Mouse (Mus musculus) Patski (cell line): ENCODE results near the gene Smad6. TPM values are rescaled to one million over a fixed set of nuclear protein-coding genes. Genes with fewer than 3 reads are reported as not detected.
A peak's percentile ranks its signal among the peaks of the same experiment; 100 is the strongest.

Experiments
- ATAC-seq: fragments of 100-300 bp; one replicate; pipeline ENCODE4 v1.8.0; 2021
- CTCF ChIA-PET: fragments of 350-600 bp; sonication (Branson Sonifier 250); formaldehyde crosslinking; loops from one replicate; lab custom pipeline; 2022; ENCODE audit warnings: inconsistent platforms; lab: Charles Lee
- POLR2A ChIA-PET: fragments of 350-600 bp; sonication (Branson Sonifier 250); formaldehyde crosslinking; loops from one replicate; lab custom pipeline; 2022; ENCODE audit warnings: antibody characterized with exemption, inconsistent platforms; lab: Charles Lee
- DNase-seq: peaks from one replicate; pipeline ENCODE4 v3.0.0-alpha.2; 2011; ENCODE audit warnings: low read depth, low spot score
- H3K27me3 ChIP-seq: fragments of 371-371 bp; one replicate; pipeline ENCODE4 v1.5.1; 2021
- CTCF ChIP-seq: fragments of 100-300 bp; IDR thresholded peaks from one replicate; pipeline ENCODE4 v1.5.1; 2021
- in situ Hi-C: fragments of 300-500 bp; cut with MboI; formaldehyde crosslinking; loops from 3 replicates; pipeline ENCODE4 v1.11.1; 2018; ENCODE audit warnings: low pct_unique_long_range_greater_than_20kb, mixed read lengths
- polyA plus RNA-seq: library from polyadenylated mRNA; unstranded; gene quantifications from one replicate; pipeline ENCODE4 v1.2.3, GENCODE M21; 2021

Smad6 gene
- polyA plus RNA-seq, 1 experiment from 2014 or later, result 28.2 TPM

- DNase-seq (peak; percentile 61), ATAC-seq (peak; percentile 15)
- ChIA-PET POLR2A (interaction anchor here (1.3 kb wide), 1 partner anchor 10 kb away, joined by 3 read pairs; no protein-coding TSS in a partner anchor), CTCF (interaction anchor here (1.2 to 2.6 kb wide), 2 partner anchors 10 to 13 kb away, joined by 4 to 17 read pairs; no protein-coding TSS in a partner anchor)
- no peak for TF ChIP-seq CTCF
- in situ Hi-C loops, result no loop called here
- no peaks in the 10 kb centered on the region for H3K27me3 ChIP-seq
Observed at GRCm38 (mm10) chr9:63968592-63968991, 53.3 kb downstream of the Smad6 start.

GRCm38 (mm10) chr9:63967408-63968172, 54.3 kb downstream of the Smad6 start:
- DNase-seq (no peak), ATAC-seq (no peak)
- in situ Hi-C loops, result no loop called here
- ChIA-PET CTCF (interaction anchor here (1.2 to 2.6 kb wide), 2 partner anchors 9 to 12 kb away, joined by 4 to 17 read pairs; no protein-coding TSS in a partner anchor), POLR2A (interaction anchor here (0.7 to 1.3 kb wide), 2 partner anchors 52 to 116 kb away, joined by 3 to 4 read pairs; no protein-coding TSS in a partner anchor)
- no peaks in the 10 kb centered on the region for H3K27me3 ChIP-seq
- no peak for TF ChIP-seq CTCF

GRCm38 (mm10) chr9:63965579-63965981, 56.3 kb downstream of the Smad6 start:
- CTCF ChIA-PET, result interaction anchor here (1.7 kb wide), 1 partner anchor 10 kb away, joined by 3 read pairs; no protein-coding TSS in a partner anchor
- ATAC-seq (peak; percentile 66), DNase-seq (peak; percentile 85)
- TF ChIP-seq CTCF, result no peak
- H3K27me3 ChIP-seq, result no peaks in the 10 kb centered on the region
- POLR2A ChIA-PET, result interaction anchor here (2.4 kb wide), 1 partner anchor 12 kb away, joined by 9 read pairs; no protein-coding TSS in a partner anchor
- in situ Hi-C loops, result no loop called here

- no peaks in the 10 kb centered on the region for H3K27me3 ChIP-seq
- ChIA-PET POLR2A (no interaction called here), CTCF (interaction anchor here (0.9 to 1.6 kb wide), 4 partner anchors 15 to 62 kb away, joined by 3 to 5 read pairs (median 4); no protein-coding TSS in a partner anchor)
- ATAC-seq, result no peak
- no peak for DNase-seq
- in situ Hi-C loops, result no loop called here
- no peak for TF ChIP-seq CTCF
Observed at GRCm38 (mm10) chr9:63961881-63962280, 60.0 kb downstream of the Smad6 start.

GRCm38 (mm10) chr9:63960829-63961185, 61.1 kb downstream of the Smad6 start:
- CTCF ChIA-PET, result interaction anchor here (1.5 to 4.7 kb wide), 2 partner anchors 8 to 124 kb away, joined by 3 to 17 read pairs; no protein-coding TSS in a partner anchor
- H3K27me3 ChIP-seq, result no peaks in the 10 kb centered on the region
- POLR2A ChIA-PET, result interaction anchor here (0.5 to 5.1 kb wide), 2 partner anchors 32 to 60 kb away, joined by 4 to 32 read pairs; partner anchors contain the start of gene Smad6
- ATAC-seq, result no peak
- TF ChIP-seq CTCF, result no peak
- in situ Hi-C loops, result no loop called here
- DNase-seq, result no peak

- ATAC-seq (peak; percentile 49), DNase-seq (no peak)
- in situ Hi-C loops, result loop anchor here (5.0 kb wide), 3 partner anchors 37 to 127 kb away; no protein-coding TSS in a partner anchor
- CTCF ChIA-PET, result interaction anchor here (0.7 to 4.7 kb wide), 12 partner anchors 8 to 140 kb away, joined by 3 to 22 read pairs (median 7); partner anchors contain the start of gene Smad6
- no peak for TF ChIP-seq CTCF
- POLR2A ChIA-PET, result interaction anchor here (0.5 to 5.1 kb wide), 2 partner anchors 31 to 61 kb away, joined by 4 to 32 read pairs; partner anchors contain the start of gene Smad6
- no peaks in the 10 kb centered on the region for H3K27me3 ChIP-seq
Observed at GRCm38 (mm10) chr9:63959933-63960828, 61.7 kb downstream of the Smad6 start.

- DNase-seq, result no peak
- ChIA-PET POLR2A (interaction anchor here (0.7 to 5.1 kb wide), 3 partner anchors 10 to 127 kb away, joined by 3 to 32 read pairs (median 4); partner anchors contain the start of gene Smad6), CTCF (interaction anchor here (0.7 to 4.7 kb wide), 17 partner anchors 9 to 144 kb away, joined by 3 to 22 read pairs (median 5); partner anchors contain the start of gene Smad6)
- no peak for TF ChIP-seq CTCF
- no peaks in the 10 kb centered on the region for H3K27me3 ChIP-seq
- ATAC-seq, result no peak
- in situ Hi-C loops, result loop anchor here (5.0 kb wide), 3 partner anchors 37 to 128 kb away; no protein-coding TSS in a partner anchor
Observed at GRCm38 (mm10) chr9:63959129-63959932, 62.5 kb downstream of the Smad6 start.

- DNase-seq (no peak), ATAC-seq (no peak)
- H3K27me3 ChIP-seq, result no peaks in the 10 kb centered on the region
- in situ Hi-C loops, result loop anchor here (5.0 kb wide), 3 partner anchors 36 to 129 kb away; no protein-coding TSS in a partner anchor
- ChIA-PET CTCF (interaction anchor here (0.7 to 4.7 kb wide), 18 partner anchors 10 to 145 kb away, joined by 3 to 22 read pairs (median 4); partner anchors contain the start of gene Smad6), POLR2A (interaction anchor here (0.7 to 5.1 kb wide), 4 partner anchors 11 to 128 kb away, joined by 3 to 32 read pairs (median 4); partner anchors contain the start of gene Smad6)
- TF ChIP-seq CTCF, result no peak
Observed at GRCm38 (mm10) chr9:63958337-63959030, 63.4 kb downstream of the Smad6 start.
